Mouse (Mus musculus): ENCODE results near the gene Gapdhs.

GRCm38 (mm10) chr7:30766408-30766807, 22.9 kb upstream of the Gapdhs start:
- no peak for TF ChIP-seq EP300 (optimal IDR thresholded peaks at IDR 0.05)
- TF ChIP-seq CTCF (IDR thresholded peaks at IDR 0.05; ENCODE audit: low read depth): peak; percentile 23

Data from stomach, postnatal 0 days (tissue).